Mouse (Mus musculus): Measurements from ENCODE around the gene Agxt2.

Gene Agxt2

DNA sequence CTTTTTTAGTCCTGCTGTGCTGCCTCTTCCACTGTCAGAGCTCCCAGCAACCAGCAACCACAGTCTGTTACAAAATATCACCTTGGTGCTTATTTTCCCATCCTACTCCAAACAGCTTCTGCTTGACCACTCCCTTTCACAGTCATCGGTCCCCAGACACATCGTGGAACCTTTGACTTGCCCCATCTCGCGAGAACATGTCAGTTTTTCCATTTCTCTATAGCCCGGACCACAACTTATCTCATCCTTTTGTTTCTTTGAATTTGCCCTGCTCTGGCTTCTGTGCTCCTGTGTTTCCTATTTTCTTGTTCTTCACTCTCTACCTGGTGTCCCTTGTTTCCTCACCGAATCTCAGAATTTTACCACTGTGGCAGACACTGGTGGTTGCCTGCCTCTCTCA, 67.8 kb downstream of the Agxt2 start:
- in situ Hi-C loops (cut with MboI, MseI): loop anchor here (10.0 kb wide), 1 partner anchor 1771 kb away; no protein-coding TSS in a partner anchor

DNA sequence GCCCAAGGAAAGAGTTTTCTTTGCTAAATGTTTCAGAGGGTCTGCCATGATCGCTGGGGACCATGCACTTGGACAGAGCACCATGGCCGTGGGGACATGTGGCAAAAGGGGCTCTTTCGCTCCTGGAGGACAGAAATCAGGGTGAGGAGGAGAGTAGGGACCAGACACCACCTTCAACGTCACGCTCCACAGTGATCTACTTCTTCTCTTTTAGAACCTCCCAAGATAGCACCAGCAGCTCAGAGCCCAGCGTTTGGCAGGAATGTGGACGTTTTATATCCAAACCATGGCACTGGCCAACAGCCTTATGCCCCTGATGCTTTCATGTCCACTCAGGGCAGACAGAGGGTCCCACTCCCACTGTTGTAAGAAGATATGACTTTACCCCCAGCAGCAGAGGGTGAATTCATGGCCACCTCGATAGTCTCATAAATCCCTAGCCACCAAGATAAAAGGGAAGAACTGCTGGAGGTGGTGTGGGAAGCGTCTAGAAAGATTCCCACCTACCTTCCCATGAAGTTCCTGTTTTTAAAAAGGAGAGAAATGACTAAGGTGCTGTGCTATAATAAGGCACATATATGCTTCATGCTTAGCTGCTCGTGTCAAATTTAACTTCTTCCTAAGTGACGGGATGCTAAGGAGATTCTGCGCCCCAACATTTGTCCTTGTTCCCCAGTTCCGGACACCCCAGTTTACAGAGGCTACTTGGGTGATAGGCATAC, 68.4 kb downstream of the Agxt2 start:
- in situ Hi-C loops (cut with MboI, MseI): loop anchor here (10.0 kb wide), 1 partner anchor 1772 kb away; no protein-coding TSS in a partner anchor

DNA sequence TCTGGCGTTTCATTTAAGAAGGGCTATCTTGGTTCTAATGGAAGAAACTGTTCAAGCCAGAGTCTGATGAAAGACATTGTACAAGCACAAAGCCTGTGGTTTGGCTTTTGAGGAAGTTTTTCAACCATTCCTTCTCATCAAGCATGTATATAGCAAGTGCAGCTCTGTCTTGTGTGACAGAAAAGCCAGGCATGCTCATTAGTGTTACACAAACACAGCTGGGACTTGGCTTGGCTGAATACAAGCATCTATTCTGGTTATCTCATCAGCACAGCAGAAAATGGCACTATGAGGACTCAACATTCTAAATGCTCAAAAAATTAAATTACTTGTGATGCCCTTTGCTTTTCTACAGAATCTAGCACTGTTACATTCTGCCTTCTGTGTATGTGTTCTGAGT, 78.6 kb downstream of the Agxt2 start:
- in situ Hi-C loops (cut with MboI, MseI): no loop called here

- in situ Hi-C loops (cut with MboI, MseI): loop anchor here (10.0 kb wide), 1 partner anchor 205 kb away; no protein-coding TSS in a partner anchor
These were observed 81.6 kb downstream of the Agxt2 start for GRCm38 (mm10) chr15:10439963-10440362.

DNA sequence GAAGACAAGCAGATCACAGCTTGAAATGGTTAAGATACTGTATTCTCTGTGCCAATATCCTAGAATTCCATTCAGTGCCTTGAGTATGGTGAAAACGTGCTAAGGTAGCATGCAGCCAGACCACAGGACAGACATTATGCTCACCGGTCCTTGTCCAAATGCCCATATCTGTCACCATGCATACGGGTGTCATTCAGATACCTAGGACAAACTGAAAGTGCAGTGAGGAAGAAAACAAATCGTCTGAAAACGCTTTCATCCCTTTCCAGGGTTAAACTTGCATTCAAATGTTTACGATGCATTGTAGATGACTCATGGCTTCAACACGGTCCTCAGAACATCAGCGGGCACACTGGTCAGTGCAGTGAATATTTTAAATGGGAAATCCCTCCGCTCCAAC, 83.2 kb downstream of the Agxt2 start:
- in situ Hi-C loops (cut with MboI, MseI): loop anchor here (10.0 kb wide), 1 partner anchor 207 kb away; no protein-coding TSS in a partner anchor

DNA sequence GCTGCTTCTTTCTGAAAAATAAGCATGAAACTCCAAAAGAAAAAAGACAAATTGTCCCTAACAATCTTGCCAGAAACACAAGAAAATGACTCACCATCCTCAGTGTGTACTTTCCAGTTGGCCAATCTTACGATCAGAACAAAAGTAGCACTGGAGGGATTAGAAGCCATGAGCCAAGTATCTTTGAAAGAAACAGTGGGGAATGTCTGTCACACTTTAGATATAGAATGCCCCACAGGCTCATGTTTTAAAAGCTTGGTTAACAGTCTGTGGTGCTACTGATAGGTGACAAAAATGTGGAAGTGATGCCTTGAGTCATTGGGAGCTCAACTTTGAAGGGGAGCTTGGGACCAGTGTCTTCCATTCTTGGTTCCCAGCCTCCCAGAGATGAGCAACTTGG, 83.9 kb downstream of the Agxt2 start:
- in situ Hi-C loops (cut with MboI, MseI): loop anchor here (10.0 kb wide), 1 partner anchor 207 kb away; no protein-coding TSS in a partner anchor

DNA sequence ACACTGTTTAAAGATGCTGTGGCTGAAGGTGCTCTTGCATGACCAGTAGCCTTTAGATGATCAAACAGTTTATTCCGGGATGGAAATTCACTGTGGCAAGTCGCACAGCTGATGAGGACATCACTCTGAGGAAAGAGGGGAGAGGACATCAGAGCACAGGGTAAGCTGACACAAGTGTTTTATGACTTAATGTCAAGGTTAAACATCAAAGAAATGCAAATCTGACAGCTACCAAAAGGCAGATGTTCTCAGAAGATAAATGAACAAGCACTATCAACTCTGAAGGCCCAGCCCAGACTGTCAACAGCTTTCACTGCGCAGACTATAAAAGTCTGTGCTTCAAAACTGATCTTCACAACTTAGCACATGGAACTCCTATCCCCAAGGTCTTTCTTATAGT, 88.8 kb downstream of the Agxt2 start:
- in situ Hi-C loops (cut with MboI, MseI): loop anchor here (10.0 kb wide), 1 partner anchor 212 kb away; no protein-coding TSS in a partner anchor
